Mouse (Mus musculus) midbrain, embryonic 14.5 days (tissue): Measurements from ENCODE around the gene Rbm14. TPM values are rescaled to one million over a fixed set of nuclear protein-coding genes. Genes with fewer than 3 reads are reported as not detected.

ENCODE experiments used
- polyA plus RNA-seq: library from polyadenylated mRNA; unstranded; fragments of >200 nt; fragmentation: Nextera tagmentation; extraction: Ambion mirVana; gene quantifications from 2 replicates; pipeline ENCODE4 v1.2.1, GENCODE M21; 2014

Gene Rbm14
- polyA plus RNA-seq, 1 experiment from 2014 or later = 68.9 TPM

Other genes with a start within 250 kb of the Rbm14 start
- 14.1 and 18.8 TPM in 2 replicates for gene Lrfn4, start 196.0 kb downstream of the Rbm14 start, polyA plus RNA-seq
- gene Rce1, start 186.0 kb downstream of the Rbm14 start, polyA plus RNA-seq = 48.5 and 52.1 TPM in 2 replicates
- 6.2 and 7.6 TPM in 2 replicates for gene Gm960, start 113.0 kb downstream of the Rbm14 start, polyA plus RNA-seq
- gene Sptbn2, start 100.5 kb downstream of the Rbm14 start, polyA plus RNA-seq = 37.6 and 43.0 TPM in 2 replicates
- gene Rbm4b, start 55.1 kb downstream of the Rbm14 start, polyA plus RNA-seq = 176 and 190 TPM in 2 replicates
- 101 and 113 TPM in 2 replicates for gene Rbm4, start 17.7 kb downstream of the Rbm14 start, polyA plus RNA-seq
- 12.7 and 14.4 TPM in 2 replicates for gene Gm21992, start within 50 bp of the Rbm14 start, polyA plus RNA-seq
- 36.5 and 41.4 TPM in 2 replicates for gene Ccs, start 27.7 kb upstream of the Rbm14 start, polyA plus RNA-seq
- 0.49 and 0.63 TPM in 2 replicates for gene Ccdc87, start 27.7 kb upstream of the Rbm14 start, polyA plus RNA-seq
- gene Ctsf, start 43.5 kb upstream of the Rbm14 start, polyA plus RNA-seq = 57.3 and 63.7 TPM in 2 replicates
- gene Actn3, start 66.3 kb upstream of the Rbm14 start, polyA plus RNA-seq = 2.1 and 3.1 TPM in 2 replicates
- 18.2 and 19.4 TPM in 2 replicates for gene Zdhhc24, start 67.0 kb upstream of the Rbm14 start, polyA plus RNA-seq
- gene Bbs1, start 95.0 kb upstream of the Rbm14 start, polyA plus RNA-seq = 8.9 and 17.9 TPM in 2 replicates
- 102 and 103 TPM in 2 replicates for gene Dpp3, start 116.7 kb upstream of the Rbm14 start, polyA plus RNA-seq
- gene Peli3, start 131.5 kb upstream of the Rbm14 start, polyA plus RNA-seq = 10.7 and 12.2 TPM in 2 replicates
- 117 and 122 TPM in 2 replicates for gene Mrpl11, start 150.5 kb upstream of the Rbm14 start, polyA plus RNA-seq
- 0.24 and 0.58 TPM in 2 replicates for gene Npas4, start 178.7 kb upstream of the Rbm14 start, polyA plus RNA-seq
- 6.2 and 8.7 TPM in 2 replicates for gene Slc29a2, start 212.2 kb upstream of the Rbm14 start, polyA plus RNA-seq
- gene B4gat1, start 227.2 kb upstream of the Rbm14 start, polyA plus RNA-seq = 69.7 and 77.4 TPM in 2 replicates
- 1.5 and 1.6 TPM in 2 replicates for gene AC124502.3, start 227.3 kb upstream of the Rbm14 start, polyA plus RNA-seq
- 32.0 and 39.0 TPM in 2 replicates for gene Brms1, start 229.7 kb upstream of the Rbm14 start, polyA plus RNA-seq
- gene Rin1, start 238.8 kb upstream of the Rbm14 start, polyA plus RNA-seq = 0.58 and 1.6 TPM in 2 replicates